Mouse (Mus musculus) CH12.LX (cell line): ENCODE data around the gene Bmp6. TPM values are rescaled to one million over a fixed set of nuclear protein-coding genes. Genes with fewer than 3 reads are reported as not detected.

Source experiments
- DNase-seq: peaks from one replicate; pipeline ENCODE4 v3.0.0-alpha.2; 2013; ENCODE audit errors: extremely low read depth
- H3K27ac ChIP-seq: 2 replicates; pipeline ENCODE4 v1.5.1; 2012; ENCODE audit warnings: low read depth, mild to moderate bottlenecking, control low read depth, moderate library complexity; ENCODE audit not compliant: insufficient read depth
- H3K27me3 ChIP-seq: replicated peaks from 2 replicates; pipeline ENCODE3; 2012; ENCODE audit warnings: inconsistent platforms
- H3K36me3 ChIP-seq, 2 experiments: replicated peaks in 1 of 2; 2 replicates each; pipeline versions ENCODE3 to v1.6.1; 2012; ENCODE audit warnings: inconsistent platforms in 1 of 2, low read length in 1 of 2, mild to moderate bottlenecking in 1 of 2, mixed read lengths in 1 of 2, moderate library complexity in 1 of 2; ENCODE audit not compliant: control insufficient read depth in 1 of 2, insufficient read depth in 1 of 2
- H3K4me1 ChIP-seq, 2 experiments: 2 replicates each; pipeline ENCODE4 v1.6.1; 2012; ENCODE audit warnings: inconsistent platforms in 1 of 2, moderate library complexity in 1 of 2; ENCODE audit not compliant: insufficient read depth in 2 of 2, control insufficient read depth in 1 of 2
- H3K4me2 ChIP-seq: 2 replicates; pipeline ENCODE4 v1.6.1; 2012; ENCODE audit warnings: low read depth, mild to moderate bottlenecking, control low read depth; ENCODE audit not compliant: poor library complexity, insufficient read depth, severe bottlenecking
- H3K4me3 ChIP-seq, 3 experiments: fragments of 150-350 bp in 1 of 3; sonication (generic) in 1 of 3; replicated peaks in 1 of 3; 2 replicates each; pipeline versions ENCODE3 to v1.5.1; 2011 to 2012; ENCODE audit warnings: low read depth in 2 of 3, low read length in 2 of 3, mild to moderate bottlenecking in 2 of 3, moderate library complexity in 2 of 3, control low read depth in 1 of 3, improper control_type of control experiment in 1 of 3, inconsistent platforms in 1 of 3, mixed read lengths in 1 of 3; ENCODE audit not compliant: poor library complexity in 1 of 3
- H3K79me2 ChIP-seq: replicated peaks from 2 replicates; pipeline ENCODE4 v1.6.1; 2012; ENCODE audit warnings: mild to moderate bottlenecking, moderate library complexity; ENCODE audit not compliant: control insufficient read depth, poor library complexity, insufficient read depth, severe bottlenecking; ENCODE audit errors: extremely low read depth
- H3K9ac ChIP-seq: 2 replicates; pipeline ENCODE4 v1.6.1; 2012; ENCODE audit warnings: low read depth, mild to moderate bottlenecking, control low read depth, moderate library complexity; ENCODE audit not compliant: insufficient read depth
- H3K9me3 ChIP-seq: replicated peaks from 2 replicates; pipeline ENCODE3; 2012; ENCODE audit warnings: low read length, inconsistent platforms, mixed read lengths
- BHLHE40 ChIP-seq: IDR thresholded peaks from 2 replicates; pipeline ENCODE4 v1.6.1; 2011; ENCODE audit warnings: mild to moderate bottlenecking, low read depth, low read length, improper control_type of control experiment
- CHD1 ChIP-seq: IDR thresholded peaks from 2 replicates; pipeline ENCODE4 v1.6.1; 2012; ENCODE audit warnings: low read depth, low read length, improper control_type of control experiment, inconsistent platforms
- CHD2 ChIP-seq: IDR thresholded peaks from 2 replicates; pipeline ENCODE4 v1.6.1; 2011; ENCODE audit warnings: low read length, improper control_type of control experiment
- CTCF ChIP-seq, 2 experiments: IDR thresholded peaks in 1 of 2; conservative IDR thresholded peaks in 1 of 2; 2 replicates each; pipeline ENCODE4 v1.5.1; 2011 to 2012; ENCODE audit warnings: low read depth in 2 of 2, low read length in 2 of 2, improper control_type of control experiment in 1 of 2, inconsistent platforms in 1 of 2, mild to moderate bottlenecking in 1 of 2, moderate library complexity in 1 of 2
- ETS1 ChIP-seq: conservative IDR thresholded peaks from 2 replicates; pipeline ENCODE4 v1.6.1; 2012; ENCODE audit warnings: low read depth, mild to moderate bottlenecking, inconsistent platforms, low read length, improper control_type of control experiment, moderate library complexity
- GABPA ChIP-seq: IDR thresholded peaks from 2 replicates; pipeline ENCODE4 v1.6.1; 2012; ENCODE audit warnings: low read depth, low read length, improper control_type of control experiment, inconsistent platforms; ENCODE audit not compliant: insufficient replicate concordance
- IRF4 ChIP-seq: IDR thresholded peaks from 2 replicates; pipeline ENCODE4 v1.6.1; 2014; ENCODE audit warnings: low read depth, mild to moderate bottlenecking, inconsistent platforms, low read length, improper control_type of control experiment
- JUN ChIP-seq: IDR thresholded peaks from 2 replicates; pipeline ENCODE4 v1.6.1; 2011; ENCODE audit warnings: low read depth, mild to moderate bottlenecking, low read length, improper control_type of control experiment, moderate library complexity; ENCODE audit not compliant: insufficient read depth
- KAT2A ChIP-seq: IDR thresholded peaks from 2 replicates; pipeline ENCODE4 v1.6.1; 2012; ENCODE audit warnings: low read length, improper control_type of control experiment, inconsistent platforms; ENCODE audit not compliant: insufficient replicate concordance
- MEF2A ChIP-seq: IDR thresholded peaks from 2 replicates; pipeline ENCODE4 v1.6.1; 2014; ENCODE audit warnings: low read depth, mild to moderate bottlenecking, inconsistent platforms, low read length, improper control_type of control experiment, borderline replicate concordance
- MYC ChIP-seq: IDR thresholded peaks from 2 replicates; pipeline ENCODE4 v1.6.1; 2011; ENCODE audit warnings: low read depth, mild to moderate bottlenecking, improper control_type of control experiment, low read length
- RAD21 ChIP-seq: IDR thresholded peaks from 2 replicates; pipeline ENCODE4 v1.6.1; 2011; ENCODE audit warnings: low read depth, mild to moderate bottlenecking, low read length, improper control_type of control experiment, moderate library complexity
- RCOR1 ChIP-seq: conservative IDR thresholded peaks from 2 replicates; pipeline ENCODE4 v1.6.1; 2012; ENCODE audit warnings: low read depth, mild to moderate bottlenecking, inconsistent platforms, low read length, improper control_type of control experiment
- SIN3A ChIP-seq: IDR thresholded peaks from 2 replicates; pipeline ENCODE4 v1.6.1; 2012; ENCODE audit warnings: low read length, improper control_type of control experiment, inconsistent platforms
- TBP ChIP-seq: conservative IDR thresholded peaks from 2 replicates; pipeline ENCODE4 v1.6.1; 2011; ENCODE audit warnings: low read depth, low read length, improper control_type of control experiment
- ZKSCAN1 ChIP-seq: IDR thresholded peaks from 2 replicates; pipeline ENCODE4 v1.6.1; 2012; ENCODE audit warnings: low read depth, inconsistent platforms, low read length, improper control_type of control experiment, borderline replicate concordance
- ZMIZ1 ChIP-seq: IDR thresholded peaks from 2 replicates; pipeline ENCODE4 v1.6.1; 2012; ENCODE audit warnings: low read depth, mild to moderate bottlenecking, inconsistent platforms, low read length, improper control_type of control experiment
- ZNF384 ChIP-seq: IDR thresholded peaks from 2 replicates; pipeline ENCODE4 v1.6.1; 2012; ENCODE audit warnings: low read depth, low read length, improper control_type of control experiment, inconsistent platforms
- dilution Hi-C: fragments of 300-500 bp; cut with MboI; formaldehyde crosslinking; loops from 2 replicates; pipeline ENCODE4 v1.14.3; 2020; ENCODE audit warnings: low sequenced_read_pairs; ENCODE audit not compliant: extremely low pct_unique_long_range_greater_than_20kb, extremely low pct_ligation_motif_present
- in situ Hi-C: fragments of 300-500 bp; cut with MboI; formaldehyde crosslinking; loops from 3 replicates; pipeline ENCODE4 v1.14.3; 2019; ENCODE audit warnings: low sequenced_read_pairs, low pct_ligation_motif_present, low pct_unique_long_range_greater_than_20kb, mixed read lengths
- polyA plus RNA-seq: library from polyadenylated mRNA; unstranded; fragments of >175 nt; gene quantifications from 2 replicates; pipeline ENCODE4 v1.2.1, GENCODE M21; 2012; ENCODE audit warnings: low read depth; ENCODE audit not compliant: insufficient read length
- total RNA-seq, 2 experiments: library from RNA; depleted of rRNA; stranded (reverse); fragments of 300-350 nt in 1 of 2; fragments of >200 nt in 1 of 2; gene quantifications; 2 replicates each; pipeline ENCODE4 v1.2.3; 2012 to 2014

The Bmp6 gene
- total and polyA plus RNA-seq, 3 experiments = 0.16 to 3.5 (median 0.77) TPM

- Histone ChIP-seq H3K4me1 (peaks cover 6 to 7% of the 10 kb centered on the region in 2 experiments; a peak in 3 of 4 replicates), H3K4me3 (no peak overlapping the region), H3K79me2 (no peaks in the 10 kb centered on the region), H3K27me3 (no peaks in the 10 kb centered on the region), H3K4me2 (no peak overlapping the region), H3K27ac (no peak overlapping the region), H3K9ac (no peak overlapping the region), H3K36me3 (no peaks in the 10 kb centered on the region), H3K9me3 (no peaks in the 10 kb centered on the region)
- TF ChIP-seq CTCF (conservative IDR thresholded peaks at IDR 0.05 in 1 of 2, IDR thresholded peaks at IDR 0.05 in 1 of 2; ENCODE audit: low read depth in 2 of 2, low read length in 2 of 2) (no peak), MYC (no peak), IRF4 (no peak), GABPA (no peak), MEF2A (no peak), RAD21 (no peak), JUN (no peak), TBP (no peak), ETS1 (no peak), BHLHE40 (no peak), KAT2A (no peak), SIN3A (no peak), RCOR1 (no peak), CHD1 (no peak), ZKSCAN1 (no peak)
- DNase-seq = no peak
- dilution Hi-C loops (no loop called here), in situ Hi-C loops (no loop called here)
Measured at GRCm38 (mm10) chr13:38363869-38364268, 19.0 kb downstream of the Bmp6 start.

- no peak for DNase-seq
- dilution Hi-C loops (no loop called here), in situ Hi-C loops (no loop called here)
Measured at GRCm38 (mm10) chr13:38369624-38370023, 24.7 kb downstream of the Bmp6 start.

More at GRCm38 (mm10) chr13:38369624-38370023, 24.7 kb downstream of the Bmp6 start:
- no peak overlapping the region for H3K9ac ChIP-seq
- no peak overlapping the region for H3K4me3 ChIP-seq
- TF ChIP-seq CHD1 (no peak), ZNF384 (no peak), SIN3A (no peak), CHD2 (no peak), ZMIZ1 (no peak)
- no peaks in the 10 kb centered on the region for H3K4me1 ChIP-seq
- H3K4me2 ChIP-seq = no peak overlapping the region
- no peaks in the 10 kb centered on the region for H3K27me3 ChIP-seq
- no peak overlapping the region for H3K27ac ChIP-seq
- H3K36me3 ChIP-seq = no peaks in the 10 kb centered on the region
- no peaks in the 10 kb centered on the region for H3K9me3 ChIP-seq
- no peaks in the 10 kb centered on the region for H3K79me2 ChIP-seq
